7 mouse cellular contexts compared by ENCODE assay signal in the genomic region with DNA sequence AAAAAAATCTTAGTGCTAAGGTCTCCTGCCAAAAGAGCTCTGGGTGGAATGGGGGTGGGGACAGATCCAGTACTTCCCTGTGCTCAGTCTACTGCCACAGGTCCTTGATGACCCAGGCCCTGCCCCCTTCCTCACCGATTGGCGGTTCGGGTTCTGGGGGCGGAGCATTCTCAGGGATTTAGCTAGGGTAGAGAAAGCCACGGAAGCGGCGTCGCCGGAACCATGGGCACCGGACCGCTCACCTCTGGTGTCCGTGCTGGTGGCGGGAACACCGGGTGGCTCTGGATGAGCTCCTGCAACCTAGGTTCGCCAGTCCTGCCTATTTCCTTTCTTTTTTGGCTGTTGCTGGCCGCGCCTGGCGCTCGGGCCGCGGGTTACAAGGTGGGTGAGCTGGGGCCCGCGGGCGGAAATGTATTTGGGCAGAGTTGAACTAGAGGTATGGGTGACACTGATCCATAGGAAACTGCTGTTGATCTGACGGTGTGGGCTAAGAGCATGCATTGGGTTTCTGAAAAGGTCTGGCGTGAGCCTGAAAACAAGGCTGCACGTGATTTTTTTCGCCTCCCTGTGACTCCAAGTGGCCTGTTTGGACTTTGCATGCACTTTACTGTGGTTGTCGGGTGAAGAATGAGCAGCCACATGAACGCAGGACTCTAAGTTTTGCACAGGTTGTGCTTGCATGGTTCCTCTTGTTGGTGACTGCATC. TPM values are rescaled to one million over a fixed set of nuclear protein-coding genes. Genes with fewer than 3 reads are reported as not detected.
DNase-seq lines count a peak whose midpoint lies in the region; ATAC-seq lines count a peak whose summit lies in the region.

A gene (plus strand): TSS at position 163 of the 706 bp plus-strand sequence.

- H3K36me3 ChIP-seq in limb, embryonic 10.5 days, result peaks cover 46% of the 10 kb centered on the region
- peaks cover 24% of the 10 kb centered on the region for H3K36me3 ChIP-seq in midbrain, embryonic 13.5 days

- peak within 1 kb of the TSS; percentile 77 for H3K9ac ChIP-seq in midbrain, embryonic 13.5 days (replicated peaks)

- peak within 1 kb of the TSS; percentile 73 for H3K4me3 ChIP-seq in limb, embryonic 10.5 days
- H3K4me3 ChIP-seq in midbrain, embryonic 13.5 days (replicated peaks), result peak within 1 kb of the TSS; percentile 61

- no peaks in the 10 kb centered on the region for H3K27me3 ChIP-seq in limb, embryonic 10.5 days (ENCODE audit: low read depth, poor library complexity, severe bottlenecking)
- no peaks in the 10 kb centered on the region for H3K27me3 ChIP-seq in midbrain, embryonic 13.5 days

- peak within 1 kb of the TSS; percentile 83 for H3K27ac ChIP-seq in limb, embryonic 10.5 days
- no peak within 1 kb of the TSS for H3K27ac ChIP-seq in midbrain, embryonic 13.5 days

- H3K9me3 ChIP-seq in limb, embryonic 10.5 days (replicated peaks), result no peaks in the 10 kb centered on the region
- no peaks in the 10 kb centered on the region for H3K9me3 ChIP-seq in midbrain, embryonic 13.5 days

- 3% methylated on average over 30 of the region's 30 CpGs for WGBS in limb, embryonic 10.5 days
- 2% methylated on average over 30 of the region's 30 CpGs for WGBS in midbrain, embryonic 13.5 days

- peak; percentile 92 for DNase-seq in adrenal gland, adult 8-10 months
- DNase-seq in embryo, embryonic 9.5 days (ENCODE audit: extremely low spot score), result peak; percentile 75
- DNase-seq in gonadal fat pad, adult 2 months (ENCODE audit: low read depth), result no peak
- peak; percentile 95 for DNase-seq in kidney, adult 11 months
- peak; percentile 80 for DNase-seq in limb, embryonic 10.5 days (ENCODE audit: low spot score)
- DNase-seq in spleen, adult 12 weeks (ENCODE audit: low spot score), result peak; percentile 72

- peak within 1 kb of the TSS; percentile 87 for H3K4me2 ChIP-seq in midbrain, embryonic 13.5 days (replicated peaks)

- ATAC-seq in midbrain, embryonic 13.5 days, result peak; percentile 88

- peaks cover 42% of the 10 kb centered on the region for H3K4me1 ChIP-seq in limb, embryonic 10.5 days
- H3K4me1 ChIP-seq in midbrain, embryonic 13.5 days (replicated peaks), result peaks cover 36% of the 10 kb centered on the region

RNA-seq across cellular contexts. Expression of the gene that starts here (rescaled TPM):
- 10 to 100 TPM; 53.4 to 60.8 (median 54.3) TPM for total RNA-seq in adrenal gland, adult 8-10 months (2022)
- 133 and 184 TPM in 2 replicates for polyA plus RNA-seq in gonadal fat pad, adult 2 months (2012; rRNA removed)
- 22.4 and 25.2 TPM in 2 replicates for polyA plus RNA-seq in limb, embryonic 10.5 days (2016; fragmentation: Nextera tagmentation; extraction: Ambion mirVana)
- polyA plus RNA-seq in midbrain, embryonic 13.5 days (2015; fragmentation: Nextera tagmentation; extraction: Ambion mirVana), result 16.6 and 17.3 TPM in 2 replicates
